Mouse (Mus musculus): ENCODE measurements around the gene Gpc6.

DNA sequence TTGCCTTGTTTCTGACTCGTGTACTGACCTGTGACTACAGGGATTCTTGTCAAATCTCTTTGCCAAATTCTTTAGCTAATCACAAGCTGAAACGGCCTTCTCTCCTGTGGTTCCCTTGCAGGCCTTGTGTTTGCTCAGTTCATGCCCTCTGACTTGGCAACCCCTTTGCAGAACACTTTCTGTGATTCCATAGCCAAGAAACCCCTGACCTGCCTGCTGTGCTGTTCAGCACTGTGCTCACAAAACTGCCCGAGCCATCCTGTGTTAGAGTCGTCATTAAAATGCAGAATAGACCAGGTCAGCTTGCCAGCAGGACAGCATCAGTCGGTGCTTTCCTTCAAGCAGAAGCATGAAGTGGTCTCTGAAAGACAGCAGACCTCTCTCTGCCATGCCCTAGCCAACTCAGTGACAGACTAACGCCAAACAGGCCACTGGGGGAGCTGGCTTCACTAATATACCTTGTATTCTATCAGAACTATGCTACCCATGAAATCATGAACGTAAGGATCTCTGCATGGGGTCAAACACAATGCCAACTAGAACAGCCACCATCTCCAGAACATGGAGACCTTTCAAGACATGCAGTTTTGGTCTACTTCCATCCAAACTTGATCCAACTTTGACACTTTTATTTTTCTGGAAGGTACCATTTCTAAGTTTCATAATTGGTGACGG lies 459.1 kb downstream of the Gpc6 start:
- TF ChIP-seq MXI1 (IDR thresholded peaks at IDR 0.05; ENCODE audit: low read depth, low read length) (no peak), EP300 (IDR thresholded peaks at IDR 0.05; ENCODE audit: low read length) (no peak), ZKSCAN1 (IDR thresholded peaks at IDR 0.05; ENCODE audit: borderline replicate concordance, low read depth, low read length) (no peak)

Measured in CH12.LX (cell line).